Mouse (Mus musculus) ES-E14 (cell line): ENCODE results near the gene Dgkk. TPM values are rescaled to one million over a fixed set of nuclear protein-coding genes. Genes with fewer than 3 reads are reported as not detected.
A peak's percentile ranks its signal among the peaks of the same experiment; 100 is the strongest.

Source experiments
- DNase-seq: peaks from one replicate; pipeline ENCODE4 v3.0.0-alpha.2; 2013; ENCODE audit warnings: low read depth, low spot score
- H3K27ac ChIP-seq: 2 replicates; pipeline ENCODE4 v1.5.1; 2012; ENCODE audit warnings: low read depth, mild to moderate bottlenecking, low read length, moderate library complexity, mixed read lengths; ENCODE audit not compliant: poor library complexity, insufficient read depth, severe bottlenecking
- H3K36me3 ChIP-seq: 2 replicates; pipeline ENCODE4 v1.6.1; 2012; ENCODE audit warnings: mild to moderate bottlenecking, low read length, moderate library complexity, mixed read lengths; ENCODE audit not compliant: control insufficient read depth, poor library complexity, insufficient read depth, severe bottlenecking
- H3K4me1 ChIP-seq, 2 experiments: fragments of 150-350 bp in 1 of 2; sonication (generic) in 1 of 2; 2 replicates each; pipeline ENCODE4 v1.6.1; 2012; ENCODE audit warnings: low read length in 2 of 2, mild to moderate bottlenecking in 1 of 2, mixed read lengths in 1 of 2; ENCODE audit not compliant: control insufficient read depth in 2 of 2, insufficient read depth in 2 of 2, poor library complexity in 1 of 2
- H3K4me3 ChIP-seq, 2 experiments: fragments of 150-350 bp in 1 of 2; sonication (generic) in 1 of 2; 2 replicates each; pipeline ENCODE4 v1.5.1; 2012; ENCODE audit warnings: low read length in 2 of 2, low read depth in 1 of 2, mild to moderate bottlenecking in 1 of 2, mixed read lengths in 1 of 2; ENCODE audit not compliant: insufficient read depth in 1 of 2, poor library complexity in 1 of 2, severe bottlenecking in 1 of 2
- H3K9ac ChIP-seq: 2 replicates; pipeline ENCODE4 v1.6.1; 2012; ENCODE audit warnings: low read depth, mild to moderate bottlenecking, low read length, mixed read lengths; ENCODE audit not compliant: poor library complexity, insufficient read depth, severe bottlenecking
- H3K9me3 ChIP-seq: fragments of 150-350 bp; sonication (generic); 2 replicates; pipeline ENCODE4 v1.6.1; 2012; ENCODE audit warnings: low read depth, mild to moderate bottlenecking, low read length; ENCODE audit not compliant: control insufficient read depth, insufficient read depth
- CHD2 ChIP-seq: IDR thresholded peaks from 2 replicates; pipeline ENCODE4 v1.6.1; 2014; ENCODE audit warnings: mild to moderate bottlenecking, low read depth, low read length, inconsistent platforms
- HCFC1 ChIP-seq: IDR thresholded peaks from 2 replicates; pipeline ENCODE4 v1.6.1; 2012; ENCODE audit warnings: low read length, inconsistent platforms, borderline replicate concordance; ENCODE audit not compliant: insufficient read depth
- MAFK ChIP-seq: IDR thresholded peaks from 2 replicates; pipeline ENCODE4 v1.6.1; 2014; ENCODE audit warnings: mild to moderate bottlenecking, low read depth, low read length, inconsistent platforms; ENCODE audit not compliant: insufficient read depth
- ZC3H11A ChIP-seq: IDR thresholded peaks from 2 replicates; pipeline ENCODE4 v1.6.1; 2012; ENCODE audit warnings: low read depth, mild to moderate bottlenecking, inconsistent platforms, low read length, borderline replicate concordance
- ZNF384 ChIP-seq: IDR thresholded peaks from 2 replicates; pipeline ENCODE4 v1.6.1; 2012; ENCODE audit warnings: low read depth, low read length, inconsistent platforms
- in situ Hi-C, 2 experiments: fragments of 600-800 bp; cut with MboI; formaldehyde crosslinking; loops; one replicate each; pipeline ENCODE4 v1.15.1; 2025; ENCODE audit warnings: low sequenced_read_pairs in 2 of 2, inconsistent platforms in 1 of 2; ENCODE audit not compliant: unreplicated experiment in 2 of 2
- total RNA-seq: library from RNA; depleted of rRNA; stranded (reverse); fragments of 300-350 nt; gene quantifications from 2 replicates; pipeline ENCODE4 v1.2.3, GENCODE M21; 2012

The Dgkk gene
- total RNA-seq, 1 experiment = 0.54 TPM

DNA sequence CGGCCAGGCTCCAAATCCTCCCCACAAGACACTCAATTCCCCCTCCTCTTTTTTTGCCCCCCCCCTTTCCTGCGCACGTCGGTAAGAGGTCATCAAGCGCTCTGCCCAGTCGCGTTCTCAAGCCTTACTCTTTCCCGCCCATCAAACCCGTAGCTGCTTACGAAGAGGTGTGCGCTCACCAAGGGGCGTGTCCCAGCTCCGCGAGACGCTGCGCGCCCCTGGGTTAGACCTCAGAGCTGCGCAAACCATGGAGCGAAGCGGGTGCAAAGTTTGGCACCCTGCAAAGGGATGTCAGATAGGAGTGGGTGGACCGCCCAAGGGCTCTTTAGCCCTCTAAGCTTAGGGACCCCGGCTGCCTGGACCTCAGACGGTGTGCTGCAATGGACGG lies 862 bp upstream of the Dgkk start:
- TF ChIP-seq ZNF384 (no peak), CHD2 (no peak), MAFK (no peak), HCFC1 (no peak), ZC3H11A (no peak)

DNA sequence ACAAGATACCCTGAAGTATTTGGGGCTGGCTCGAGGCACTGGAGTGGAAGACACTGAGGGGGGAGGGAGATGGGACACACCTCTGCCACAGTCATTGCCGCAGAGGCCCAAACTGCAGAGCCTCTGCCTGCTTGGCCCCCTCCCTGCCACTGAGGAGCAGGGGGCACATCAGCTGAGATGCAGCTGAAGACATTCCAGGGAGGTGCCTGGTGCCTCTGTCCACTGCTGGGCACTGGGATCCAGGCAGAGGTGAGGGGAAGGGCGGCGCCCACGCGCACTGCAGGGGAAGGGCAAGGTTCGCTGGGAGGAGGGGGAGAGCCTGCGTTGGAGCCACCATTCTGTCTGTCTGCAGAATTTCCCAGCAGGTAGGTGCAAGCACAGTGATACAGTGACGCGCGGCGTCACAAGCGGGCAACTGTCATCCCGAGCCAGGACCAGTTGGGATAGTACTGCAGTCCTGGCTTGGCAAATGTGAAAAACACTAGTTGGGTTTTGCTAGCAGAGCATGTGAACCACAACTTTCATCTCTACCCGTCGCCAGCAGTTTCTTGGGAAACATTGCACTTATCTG lies 948 bp downstream of the Dgkk start:
- no peak overlapping the region for H3K4me3 ChIP-seq
- H3K27ac ChIP-seq = no peak overlapping the region
- TF ChIP-seq HCFC1 = no peak
- TF ChIP-seq CHD2 = no peak
- no peak for TF ChIP-seq ZNF384
- TF ChIP-seq ZC3H11A = no peak
- TF ChIP-seq MAFK = no peak
- H3K9ac ChIP-seq = no peak overlapping the region
- H3K9me3 ChIP-seq = no peaks in the 10 kb centered on the region
- DNase-seq = no peak
- in situ Hi-C loops = no loop called here
- no peaks in the 10 kb centered on the region for H3K36me3 ChIP-seq
- no peaks in the 10 kb centered on the region for H3K4me1 ChIP-seq

More for the DNA sequence above, 862 bp upstream of the Dgkk start:
- in situ Hi-C loops = no loop called here
- H3K4me3 ChIP-seq = peak overlapping the region; percentile 51 to 52; a peak in 3 of 4 replicates
- DNase-seq = no peak
- no peak overlapping the region for H3K9ac ChIP-seq
- H3K9me3 ChIP-seq = no peaks in the 10 kb centered on the region
- no peak overlapping the region for H3K27ac ChIP-seq
- H3K4me1 ChIP-seq = no peaks in the 10 kb centered on the region
- no peaks in the 10 kb centered on the region for H3K36me3 ChIP-seq

DNA sequence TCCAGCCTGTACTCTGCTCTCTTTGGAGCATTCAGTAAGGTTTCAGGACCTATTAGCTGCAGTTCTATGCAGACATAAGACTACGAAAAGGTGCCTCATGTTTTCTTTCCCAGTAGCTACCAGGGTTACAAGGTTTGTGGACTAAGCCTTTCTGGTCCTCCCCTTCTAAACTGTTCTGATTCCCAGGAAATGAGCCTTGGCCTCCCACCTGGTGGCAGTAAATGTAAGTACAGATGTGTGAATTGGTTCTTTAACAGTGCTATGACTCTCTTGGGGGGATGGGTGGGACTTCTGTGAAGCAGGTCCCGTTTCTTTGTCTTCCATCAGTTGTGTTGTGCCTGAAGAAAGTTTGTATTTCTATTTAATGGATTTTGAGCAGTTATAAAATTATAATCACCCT lies 53.4 kb downstream of the Dgkk start:
- no peak overlapping the region for H3K9ac ChIP-seq
- in situ Hi-C loops = no loop called here
- no peaks in the 10 kb centered on the region for H3K9me3 ChIP-seq
- H3K4me3 ChIP-seq = no peak overlapping the region
- no peaks in the 10 kb centered on the region for H3K4me1 ChIP-seq
- peak; percentile 22 for DNase-seq
- H3K27ac ChIP-seq = no peak overlapping the region
- TF ChIP-seq ZNF384 = no peak
- no peak for TF ChIP-seq HCFC1
- no peak for TF ChIP-seq ZC3H11A
- no peak for TF ChIP-seq MAFK
- no peak for TF ChIP-seq CHD2
- no peaks in the 10 kb centered on the region for H3K36me3 ChIP-seq

DNA sequence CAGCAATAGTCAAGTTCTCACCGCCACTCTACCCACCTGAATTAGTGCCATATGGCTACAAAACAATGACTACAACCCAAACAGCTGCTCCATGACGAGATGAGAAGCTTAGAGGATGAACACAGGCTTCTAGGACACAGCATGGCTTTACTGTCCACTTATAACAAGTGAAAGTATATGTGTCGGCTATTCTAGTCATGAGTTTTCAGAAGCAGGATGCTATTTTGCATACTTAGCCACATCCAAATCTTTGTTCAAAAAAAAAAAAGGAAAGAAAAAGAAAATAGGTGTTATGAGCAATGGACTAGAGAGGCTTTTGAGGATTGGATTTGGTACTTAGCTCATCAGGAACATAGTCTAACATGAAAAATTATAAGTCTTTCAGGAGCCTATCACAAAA lies 74.4 kb downstream of the Dgkk start:
- no peak overlapping the region for H3K4me3 ChIP-seq
- in situ Hi-C loops = no loop called here
- no peaks in the 10 kb centered on the region for H3K36me3 ChIP-seq
- H3K9me3 ChIP-seq = no peaks in the 10 kb centered on the region
- DNase-seq = no peak
- no peaks in the 10 kb centered on the region for H3K4me1 ChIP-seq
- TF ChIP-seq ZNF384 (no peak), ZC3H11A (no peak), HCFC1 (no peak), CHD2 (no peak), MAFK (no peak)
- no peak overlapping the region for H3K9ac ChIP-seq
- no peak overlapping the region for H3K27ac ChIP-seq

DNA sequence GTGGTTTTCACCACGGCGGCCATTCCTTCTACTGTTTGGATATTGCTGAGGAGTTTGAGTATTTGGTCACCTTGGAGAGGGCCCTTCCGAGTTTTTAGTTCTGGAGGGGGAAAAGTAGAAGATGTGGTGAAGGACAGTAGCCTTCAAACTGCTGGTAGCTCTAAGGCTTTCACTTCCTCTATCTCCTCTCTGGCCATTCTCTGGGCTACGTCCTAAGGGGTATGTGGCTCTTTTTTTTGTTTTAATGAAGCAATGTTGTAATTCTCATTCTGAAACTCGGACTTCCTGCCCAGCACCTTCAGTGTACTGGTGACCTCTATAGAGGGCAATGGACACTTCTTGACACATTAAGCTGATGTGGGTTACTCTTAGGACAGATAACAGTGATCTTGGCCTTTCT lies 75.0 kb downstream of the Dgkk start:
- in situ Hi-C loops = no loop called here
- H3K4me1 ChIP-seq = no peaks in the 10 kb centered on the region
- no peak overlapping the region for H3K9ac ChIP-seq
- H3K4me3 ChIP-seq = no peak overlapping the region
- no peaks in the 10 kb centered on the region for H3K9me3 ChIP-seq
- no peaks in the 10 kb centered on the region for H3K36me3 ChIP-seq
- no peak for DNase-seq
- H3K27ac ChIP-seq = no peak overlapping the region
- TF ChIP-seq ZNF384 (no peak), MAFK (no peak)
